Mouse (Mus musculus) CH12.LX (cell line): ENCODE measurements around the gene Abi3bp. TPM values are rescaled to one million over a fixed set of nuclear protein-coding genes. Genes with fewer than 3 reads are reported as not detected.

Source experiments
- DNase-seq: peaks from one replicate; pipeline ENCODE4 v3.0.0-alpha.2; 2013; ENCODE audit errors: extremely low read depth
- H3K27ac ChIP-seq: 2 replicates; pipeline ENCODE4 v1.5.1; 2012; ENCODE audit warnings: low read depth, mild to moderate bottlenecking, control low read depth, moderate library complexity; ENCODE audit not compliant: insufficient read depth
- H3K27me3 ChIP-seq: replicated peaks from 2 replicates; pipeline ENCODE3; 2012; ENCODE audit warnings: inconsistent platforms
- H3K36me3 ChIP-seq, 2 experiments: replicated peaks in 1 of 2; 2 replicates each; pipeline versions ENCODE3 to v1.6.1; 2012; ENCODE audit warnings: inconsistent platforms in 1 of 2, low read length in 1 of 2, mild to moderate bottlenecking in 1 of 2, mixed read lengths in 1 of 2, moderate library complexity in 1 of 2; ENCODE audit not compliant: control insufficient read depth in 1 of 2, insufficient read depth in 1 of 2
- H3K4me1 ChIP-seq, 2 experiments: 2 replicates each; pipeline ENCODE4 v1.6.1; 2012; ENCODE audit warnings: inconsistent platforms in 1 of 2, moderate library complexity in 1 of 2; ENCODE audit not compliant: insufficient read depth in 2 of 2, control insufficient read depth in 1 of 2
- H3K4me2 ChIP-seq: 2 replicates; pipeline ENCODE4 v1.6.1; 2012; ENCODE audit warnings: low read depth, mild to moderate bottlenecking, control low read depth; ENCODE audit not compliant: poor library complexity, insufficient read depth, severe bottlenecking
- H3K4me3 ChIP-seq, 3 experiments: fragments of 150-350 bp in 1 of 3; sonication (generic) in 1 of 3; replicated peaks in 1 of 3; 2 replicates each; pipeline versions ENCODE3 to v1.5.1; 2011 to 2012; ENCODE audit warnings: low read depth in 2 of 3, low read length in 2 of 3, mild to moderate bottlenecking in 2 of 3, moderate library complexity in 2 of 3, control low read depth in 1 of 3, improper control_type of control experiment in 1 of 3, inconsistent platforms in 1 of 3, mixed read lengths in 1 of 3; ENCODE audit not compliant: poor library complexity in 1 of 3
- H3K79me2 ChIP-seq: replicated peaks from 2 replicates; pipeline ENCODE4 v1.6.1; 2012; ENCODE audit warnings: mild to moderate bottlenecking, moderate library complexity; ENCODE audit not compliant: control insufficient read depth, poor library complexity, insufficient read depth, severe bottlenecking; ENCODE audit errors: extremely low read depth
- H3K9ac ChIP-seq: 2 replicates; pipeline ENCODE4 v1.6.1; 2012; ENCODE audit warnings: low read depth, mild to moderate bottlenecking, control low read depth, moderate library complexity; ENCODE audit not compliant: insufficient read depth
- H3K9me3 ChIP-seq: replicated peaks from 2 replicates; pipeline ENCODE3; 2012; ENCODE audit warnings: low read length, inconsistent platforms, mixed read lengths
- CTCF ChIP-seq, 2 experiments: IDR thresholded peaks in 1 of 2; conservative IDR thresholded peaks in 1 of 2; 2 replicates each; pipeline ENCODE4 v1.5.1; 2011 to 2012; ENCODE audit warnings: low read depth in 2 of 2, low read length in 2 of 2, improper control_type of control experiment in 1 of 2, inconsistent platforms in 1 of 2, mild to moderate bottlenecking in 1 of 2, moderate library complexity in 1 of 2
- E2F4 ChIP-seq: IDR thresholded peaks from 2 replicates; pipeline ENCODE4 v1.6.1; 2011; ENCODE audit warnings: low read depth, low read length, improper control_type of control experiment; ENCODE audit not compliant: insufficient replicate concordance
- ELF1 ChIP-seq: IDR thresholded peaks from 2 replicates; pipeline ENCODE4 v1.6.1; 2014; ENCODE audit warnings: low read depth, mild to moderate bottlenecking, inconsistent platforms, low read length, improper control_type of control experiment
- GABPA ChIP-seq: IDR thresholded peaks from 2 replicates; pipeline ENCODE4 v1.6.1; 2012; ENCODE audit warnings: low read depth, low read length, improper control_type of control experiment, inconsistent platforms; ENCODE audit not compliant: insufficient replicate concordance
- HCFC1 ChIP-seq: IDR thresholded peaks from 2 replicates; pipeline ENCODE4 v1.6.1; 2012; ENCODE audit warnings: low read depth, mild to moderate bottlenecking, inconsistent platforms, low read length, improper control_type of control experiment
- IRF4 ChIP-seq: IDR thresholded peaks from 2 replicates; pipeline ENCODE4 v1.6.1; 2014; ENCODE audit warnings: low read depth, mild to moderate bottlenecking, inconsistent platforms, low read length, improper control_type of control experiment
- JUN ChIP-seq: IDR thresholded peaks from 2 replicates; pipeline ENCODE4 v1.6.1; 2011; ENCODE audit warnings: low read depth, mild to moderate bottlenecking, low read length, improper control_type of control experiment, moderate library complexity; ENCODE audit not compliant: insufficient read depth
- KAT2A ChIP-seq: IDR thresholded peaks from 2 replicates; pipeline ENCODE4 v1.6.1; 2012; ENCODE audit warnings: low read length, improper control_type of control experiment, inconsistent platforms; ENCODE audit not compliant: insufficient replicate concordance
- MAFK ChIP-seq: IDR thresholded peaks from 2 replicates; pipeline ENCODE4 v1.6.1; 2011; ENCODE audit warnings: low read length, improper control_type of control experiment; ENCODE audit not compliant: insufficient replicate concordance
- MAX ChIP-seq: IDR thresholded peaks from 2 replicates; pipeline ENCODE4 v1.6.1; 2011; ENCODE audit warnings: low read length, improper control_type of control experiment
- POLR2A ChIP-seq: IDR thresholded peaks from 2 replicates; pipeline ENCODE4 v1.6.1; 2011; ENCODE audit warnings: low read depth, mild to moderate bottlenecking, improper control_type of control experiment, low read length
- POLR2AphosphoS2 ChIP-seq: IDR thresholded peaks from 2 replicates; pipeline ENCODE4 v1.6.1; 2011; ENCODE audit warnings: low read depth, low read length, improper control_type of control experiment
- SIN3A ChIP-seq: IDR thresholded peaks from 2 replicates; pipeline ENCODE4 v1.6.1; 2012; ENCODE audit warnings: low read length, improper control_type of control experiment, inconsistent platforms
- SMC3 ChIP-seq: IDR thresholded peaks from 2 replicates; pipeline ENCODE4 v1.6.1; 2011; ENCODE audit warnings: low read depth, low read length, improper control_type of control experiment
- UBTF ChIP-seq: IDR thresholded peaks from 2 replicates; pipeline ENCODE4 v1.6.1; 2012; ENCODE audit warnings: low read depth, mild to moderate bottlenecking, inconsistent platforms, low read length, improper control_type of control experiment, moderate library complexity
- USF1 ChIP-seq: IDR thresholded peaks from 2 replicates; pipeline ENCODE4 v1.6.1; 2014; ENCODE audit warnings: low read depth, mild to moderate bottlenecking, inconsistent platforms, low read length, improper control_type of control experiment
- ZC3H11A ChIP-seq: IDR thresholded peaks from 2 replicates; pipeline ENCODE4 v1.6.1; 2012; ENCODE audit warnings: low read depth, mild to moderate bottlenecking, inconsistent platforms, low read length, improper control_type of control experiment
- ZKSCAN1 ChIP-seq: IDR thresholded peaks from 2 replicates; pipeline ENCODE4 v1.6.1; 2012; ENCODE audit warnings: low read depth, inconsistent platforms, low read length, improper control_type of control experiment, borderline replicate concordance
- ZNF384 ChIP-seq: IDR thresholded peaks from 2 replicates; pipeline ENCODE4 v1.6.1; 2012; ENCODE audit warnings: low read depth, low read length, improper control_type of control experiment, inconsistent platforms
- dilution Hi-C: fragments of 300-500 bp; cut with MboI; formaldehyde crosslinking; loops from 2 replicates; pipeline ENCODE4 v1.14.3; 2020; ENCODE audit warnings: low sequenced_read_pairs; ENCODE audit not compliant: extremely low pct_unique_long_range_greater_than_20kb, extremely low pct_ligation_motif_present
- in situ Hi-C: fragments of 300-500 bp; cut with MboI; formaldehyde crosslinking; loops from 3 replicates; pipeline ENCODE4 v1.14.3; 2019; ENCODE audit warnings: low sequenced_read_pairs, low pct_ligation_motif_present, low pct_unique_long_range_greater_than_20kb, mixed read lengths
- polyA plus RNA-seq: library from polyadenylated mRNA; unstranded; fragments of >175 nt; gene quantifications from 2 replicates; pipeline ENCODE4 v1.2.1, GENCODE M21; 2012; ENCODE audit warnings: low read depth; ENCODE audit not compliant: insufficient read length
- total RNA-seq, 2 experiments: library from RNA; depleted of rRNA; stranded (reverse); fragments of 300-350 nt in 1 of 2; fragments of >200 nt in 1 of 2; gene quantifications; 2 replicates each; pipeline ENCODE4 v1.2.3; 2012 to 2014

The Abi3bp gene
- total and polyA plus RNA-seq, 3 experiments, result 0.13 TPM; not detected in 2

DNA sequence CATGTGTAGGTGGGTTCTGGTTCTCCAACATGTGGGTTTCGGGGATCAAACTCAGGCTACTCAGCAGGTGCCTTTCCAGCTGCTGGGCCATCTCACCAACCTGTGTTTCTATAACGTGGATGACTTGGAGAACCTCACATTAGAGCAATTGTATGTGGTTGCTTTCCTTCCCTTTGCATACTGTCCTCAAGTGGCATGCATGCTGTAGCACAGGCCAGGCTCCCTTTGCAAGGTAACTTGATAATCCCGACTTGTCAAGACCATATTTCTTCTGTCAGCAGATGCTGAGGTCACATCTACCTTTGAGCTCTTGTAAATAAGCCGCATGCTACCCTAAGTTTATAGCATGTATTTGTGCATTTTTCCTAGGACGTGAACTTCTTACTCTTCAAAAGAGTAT lies 36.6 kb upstream of the Abi3bp start:
- Histone ChIP-seq H3K79me2 (no peaks in the 10 kb centered on the region), H3K9ac (no peak overlapping the region), H3K27ac (no peak overlapping the region), H3K4me1 (peaks cover 4 to 6% of the 10 kb centered on the region in 2 experiments; a peak in 3 of 4 replicates), H3K36me3 (no peaks in the 10 kb centered on the region), H3K9me3 (peaks cover 2% of the 10 kb centered on the region), H3K27me3 (no peaks in the 10 kb centered on the region), H3K4me2 (no peak overlapping the region), H3K4me3 (no peak overlapping the region)
- no peak for DNase-seq
- dilution Hi-C loops, result no loop called here
- in situ Hi-C loops, result no loop called here
- TF ChIP-seq GABPA (no peak), SIN3A (no peak), POLR2A (no peak), KAT2A (no peak), UBTF (no peak), MAFK (no peak), ELF1 (no peak)

GRCm38 (mm10) chr16:56441658-56442344 lies 35.9 kb upstream of the Abi3bp start:
- H3K79me2 ChIP-seq, result no peaks in the 10 kb centered on the region
- H3K4me3 ChIP-seq, result no peak overlapping the region
- H3K9me3 ChIP-seq, result peaks cover 2% of the 10 kb centered on the region
- H3K36me3 ChIP-seq, result no peaks in the 10 kb centered on the region
- H3K27ac ChIP-seq, result no peak overlapping the region
- H3K4me1 ChIP-seq, result peaks cover 4 to 6% of the 10 kb centered on the region in 2 experiments; a peak in 3 of 4 replicates
- no peaks in the 10 kb centered on the region for H3K27me3 ChIP-seq
- TF ChIP-seq ZC3H11A (no peak), E2F4 (no peak), ZKSCAN1 (no peak), ZNF384 (no peak), SIN3A (no peak), JUN (no peak), HCFC1 (no peak), IRF4 (no peak), SMC3 (no peak), USF1 (no peak), ELF1 (no peak), POLR2AphosphoS2 (no peak), CTCF (conservative IDR thresholded peaks at IDR 0.05 in 1 of 2, IDR thresholded peaks at IDR 0.05 in 1 of 2; ENCODE audit: low read depth in 2 of 2, low read length in 2 of 2) (no peak), MAX (no peak)
- DNase-seq, result no peak
- in situ Hi-C loops, result no loop called here
- no peak overlapping the region for H3K9ac ChIP-seq
- H3K4me2 ChIP-seq, result no peak overlapping the region
- dilution Hi-C loops, result no loop called here
